Mouse (Mus musculus) inflammation-experienced regulatory T-cells, adult 6 months (primary cell): ENCODE results near the gene Dis3l2. TPM values are rescaled to one million over a fixed set of nuclear protein-coding genes. Genes with fewer than 3 reads are reported as not detected.
A peak's percentile ranks its signal among the peaks of the same experiment; 100 is the strongest.

Source experiments
- ATAC-seq: one replicate; pipeline ENCODE4 v1.8.0; 2017
- polyA plus RNA-seq, 3 experiments: library from polyadenylated mRNA; unstranded; fragments of 100-300 nt; shearing (Covaris generic); gene quantifications; one replicate each; pipeline ENCODE4 v1.2.1; 2017

Gene Dis3l2
- polyA plus RNA-seq, 3 experiments from 2014 or later: 17.6 to 31.6 (median 25.9) TPM

GRCm38 (mm10) chr1:87010629-87011330 lies 307.2 kb downstream of the Dis3l2 start:
- no peak for ATAC-seq

GRCm38 (mm10) chr1:87011718-87012117 lies 308.1 kb downstream of the Dis3l2 start:
- no peak for ATAC-seq

- no peak for ATAC-seq
Measured at GRCm38 (mm10) chr1:87012606-87013005, 309.0 kb downstream of the Dis3l2 start.

- ATAC-seq: no peak
Measured at GRCm38 (mm10) chr1:87020714-87021113, 317.1 kb downstream of the Dis3l2 start.

GRCm38 (mm10) chr1:87021584-87021983 lies 318.0 kb downstream of the Dis3l2 start:
- ATAC-seq: no peak

- no peak for ATAC-seq
Measured at GRCm38 (mm10) chr1:87023291-87024170, 319.9 kb downstream of the Dis3l2 start.

- no peak for ATAC-seq
Measured at GRCm38 (mm10) chr1:87025021-87025420, 321.4 kb downstream of the Dis3l2 start.

GRCm38 (mm10) chr1:87028786-87029185 lies 325.2 kb downstream of the Dis3l2 start:
- ATAC-seq: no peak

GRCm38 (mm10) chr1:87030652-87031051 lies 327.0 kb downstream of the Dis3l2 start:
- no peak for ATAC-seq

GRCm38 (mm10) chr1:87032466-87032865 lies 328.9 kb downstream of the Dis3l2 start:
- no peak for ATAC-seq

- no peak for ATAC-seq
Measured at GRCm38 (mm10) chr1:87035532-87036161, 332.0 kb downstream of the Dis3l2 start.

GRCm38 (mm10) chr1:87036334-87036733 lies 332.7 kb downstream of the Dis3l2 start:
- no peak for ATAC-seq

- no peak for ATAC-seq
Measured at GRCm38 (mm10) chr1:87038477-87039070, 335.0 kb downstream of the Dis3l2 start.

GRCm38 (mm10) chr1:87041119-87041518 lies 337.5 kb downstream of the Dis3l2 start:
- no peak for ATAC-seq

- peak; percentile 43 for ATAC-seq
Measured at GRCm38 (mm10) chr1:87041814-87042438, 338.3 kb downstream of the Dis3l2 start.

GRCm38 (mm10) chr1:87050072-87050471 lies 346.5 kb downstream of the Dis3l2 start:
- ATAC-seq: no peak

GRCm38 (mm10) chr1:87050700-87051099 lies 347.1 kb downstream of the Dis3l2 start:
- no peak for ATAC-seq

- no peak for ATAC-seq
Measured at GRCm38 (mm10) chr1:87051369-87051768, 347.8 kb downstream of the Dis3l2 start.

GRCm38 (mm10) chr1:87057075-87057474 lies 353.5 kb downstream of the Dis3l2 start:
- no peak for ATAC-seq

GRCm38 (mm10) chr1:87059042-87059665 lies 355.5 kb downstream of the Dis3l2 start:
- no peak for ATAC-seq

GRCm38 (mm10) chr1:87060913-87061312 lies 357.3 kb downstream of the Dis3l2 start:
- no peak for ATAC-seq

- ATAC-seq: no peak
Measured at GRCm38 (mm10) chr1:87070720-87071119, 367.1 kb downstream of the Dis3l2 start.
